Mouse (Mus musculus): ENCODE measurements around the gene Snrnp200. TPM values are rescaled to one million over a fixed set of nuclear protein-coding genes. Genes with fewer than 3 reads are reported as not detected.
"Not testable (repeated sequence)": the region's sequence is repeated elsewhere in the genome, so short reads cannot be mapped to it uniquely, and the experiment has no call there.

Gene Snrnp200
- 95.9 and 100 TPM in 2 replicates for polyA plus RNA-seq (2016; fragmentation: Nextera tagmentation; extraction: Ambion mirVana)

DNA sequence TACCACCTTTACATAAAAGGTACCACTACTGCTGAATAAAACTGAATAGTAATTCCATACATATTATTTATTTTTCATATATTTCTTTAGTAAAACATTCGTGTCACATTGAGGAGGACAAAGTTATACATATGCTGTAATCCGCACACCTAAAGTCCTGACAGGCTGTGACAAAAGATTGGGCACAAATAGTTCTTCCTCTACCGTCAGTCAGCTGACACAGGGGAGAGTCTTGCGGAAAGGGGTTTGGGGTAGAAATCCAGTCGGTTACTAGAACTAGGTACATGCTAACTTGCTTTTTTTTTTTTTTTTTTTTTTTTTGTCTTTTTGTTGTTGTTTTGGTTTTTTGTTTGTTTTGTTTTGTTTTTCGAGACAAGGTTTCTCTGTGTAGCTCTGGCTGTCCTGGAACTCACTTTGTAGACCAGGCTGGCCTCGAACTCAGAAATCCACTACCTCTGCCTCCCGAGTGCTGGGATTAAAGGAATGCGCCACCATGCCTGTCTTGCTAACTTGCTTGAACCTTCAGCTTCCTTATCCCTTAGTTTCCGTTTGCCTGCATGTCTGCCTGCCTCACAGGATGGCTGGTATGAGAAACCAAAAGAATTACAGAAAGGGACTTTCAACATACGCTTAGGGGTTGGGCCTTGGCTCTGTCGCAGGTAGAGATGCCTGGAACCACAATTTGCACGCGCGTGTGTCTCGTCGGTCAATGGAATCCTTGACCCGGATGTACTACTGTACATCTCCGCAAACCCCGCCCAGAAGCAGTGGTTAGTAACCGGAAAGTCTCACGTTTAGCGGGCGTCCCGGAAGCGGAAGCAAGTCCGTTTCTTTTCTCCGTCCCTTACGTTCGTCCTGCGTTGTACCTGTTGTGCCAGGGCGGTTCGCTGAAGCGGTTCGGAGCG lies at the start of gene Snrnp200, which contains the start of gene 1810024B03Rik:
Snrnp200 (plus strand) TSS at position 840 of the 905 bp plus-strand sequence.
1810024B03Rik (minus strand) TSS at position 734 of the 905 bp plus-strand sequence.
- H3K9ac ChIP-seq: peak within 1 kb of the TSS; percentile 83
- H3K27ac ChIP-seq: peak within 1 kb of the TSS; percentile 69
- WGBS: 13% methylated on average over 36 of the region's 36 CpGs
- peak within 1 kb of the TSS; percentile 85 for H3K4me2 ChIP-seq
- ATAC-seq (ENCODE audit: low FRiP score): peak; percentile 98
- peaks cover 21% of the 10 kb centered on the region for H3K4me1 ChIP-seq
- H3K27me3 ChIP-seq: no peaks in the 10 kb centered on the region
- peaks cover 30% of the 10 kb centered on the region for H3K36me3 ChIP-seq (replicated peaks)
- peak within 1 kb of the TSS; percentile 90 for H3K4me3 ChIP-seq (replicated peaks)
- no peaks in the 10 kb centered on the region for H3K9me3 ChIP-seq

DNA sequence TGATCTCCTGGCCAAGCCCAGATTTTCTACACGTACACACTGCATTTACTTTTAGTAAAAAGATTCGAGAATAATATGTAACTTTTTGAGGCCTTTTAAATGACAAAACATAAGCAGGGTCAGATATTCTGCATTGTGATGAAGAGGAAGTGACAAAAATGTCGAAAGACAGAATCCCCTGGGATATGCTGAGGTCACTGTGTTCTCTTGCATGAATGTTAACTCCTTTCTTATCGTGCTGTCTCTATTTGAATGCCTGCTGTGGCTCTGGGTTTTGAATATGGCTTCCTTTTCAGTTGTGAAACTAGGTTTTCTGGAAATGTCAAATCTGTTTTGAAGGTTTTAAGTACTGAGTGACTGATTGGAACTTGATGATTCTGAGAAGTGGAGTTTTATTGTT lies 42.5 kb upstream of the Snrnp200 start:
- no peak overlapping the region for H3K4me2 ChIP-seq
- peaks cover 4% of the 10 kb centered on the region; the same call in 1 of the 2 replicates for H3K27me3 ChIP-seq
- H3K4me3 ChIP-seq (replicated peaks): no peak overlapping the region
- no peak overlapping the region for H3K27ac ChIP-seq
- WGBS: 73% methylated on average over 4 of the region's 4 CpGs
- H3K4me1 ChIP-seq: no peaks in the 10 kb centered on the region
- H3K9me3 ChIP-seq: no peaks in the 10 kb centered on the region
- no peak overlapping the region for H3K9ac ChIP-seq
- no peak for ATAC-seq (ENCODE audit: low FRiP score)
- no peaks in the 10 kb centered on the region for H3K36me3 ChIP-seq (replicated peaks)

DNA sequence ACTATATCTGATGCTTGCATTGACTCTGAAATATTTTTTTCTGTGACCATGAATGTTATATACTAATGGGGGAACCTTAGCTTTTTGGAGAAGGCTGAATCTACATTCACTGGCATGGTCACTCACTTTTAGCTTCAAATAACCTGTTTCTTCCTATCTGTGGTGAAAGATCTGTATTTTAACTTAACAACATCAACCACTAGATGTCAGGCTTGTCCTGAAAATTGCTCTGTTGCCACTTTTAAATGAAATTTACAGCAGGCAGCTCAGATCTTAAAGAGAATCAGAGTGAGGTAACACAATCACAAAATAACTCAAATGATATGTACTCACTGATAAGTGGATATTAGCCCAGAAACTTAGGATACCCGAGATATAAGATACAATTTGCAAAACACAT lies 41.9 kb upstream of the Snrnp200 start:
- H3K9me3 ChIP-seq; ATAC-seq (ENCODE audit: low FRiP score): not testable (repeated sequence)

DNA sequence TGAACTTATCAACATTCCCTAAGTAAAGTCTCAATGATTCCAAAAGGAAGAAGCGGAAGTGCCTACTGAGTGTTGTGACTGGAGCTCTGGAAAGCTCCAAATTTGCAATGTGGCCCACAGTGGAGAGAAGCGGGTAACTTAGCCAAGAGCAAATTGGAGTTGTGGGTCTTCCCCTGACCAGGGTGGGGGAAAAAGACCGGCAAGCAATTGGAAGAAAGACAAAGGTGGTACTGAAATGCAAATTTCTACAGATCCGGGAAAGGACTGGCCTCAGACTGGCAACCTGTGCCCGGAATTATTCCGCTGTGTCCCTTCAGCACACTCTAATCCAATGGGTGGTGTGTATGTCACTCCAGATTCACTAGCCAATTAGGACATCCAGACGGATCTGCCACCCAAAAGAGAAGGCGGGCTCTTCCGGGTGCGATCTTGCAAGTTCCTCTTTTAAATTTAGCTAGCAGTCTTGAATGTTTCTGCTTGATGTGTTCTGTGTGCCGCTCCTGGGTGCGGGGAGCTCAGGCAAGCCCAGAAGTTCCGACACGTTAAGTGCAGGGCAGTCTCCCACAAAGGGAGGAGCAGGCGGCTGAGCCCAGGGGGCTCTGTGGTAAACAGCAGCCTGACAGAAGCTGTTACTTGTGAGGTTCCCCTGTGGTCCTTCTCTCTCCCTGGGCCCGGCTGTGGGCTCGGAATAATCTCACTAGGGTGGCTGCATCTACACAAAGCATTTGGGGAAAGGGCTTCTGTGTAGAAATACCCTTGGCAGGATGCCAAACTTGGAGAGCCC lies 25.4 kb upstream of the Snrnp200 start:
- WGBS: 1% methylated on average over 17 of the region's 17 CpGs
- Histone ChIP-seq H3K9ac (peak overlapping the region; percentile 72), H3K4me3 (replicated peaks) (peak overlapping the region; percentile 51), H3K27ac (peak overlapping the region; percentile 95), H3K27me3 (peaks cover 18% of the 10 kb centered on the region; the same call in 1 of the 2 replicates), H3K4me1 (peaks cover 8% of the 10 kb centered on the region), H3K4me2 (peak overlapping the region; percentile 68), H3K36me3 (replicated peaks) (no peaks in the 10 kb centered on the region), H3K9me3 (no peaks in the 10 kb centered on the region)
- peak; percentile 100 for ATAC-seq (ENCODE audit: low FRiP score)

More for the DNA sequence above, 41.9 kb upstream of the Snrnp200 start:
- not testable (repeated sequence) for H3K4me2 ChIP-seq; H3K4me1 ChIP-seq; H3K27me3 ChIP-seq; H3K27ac ChIP-seq; H3K36me3 ChIP-seq (replicated peaks); H3K9ac ChIP-seq; H3K4me3 ChIP-seq (replicated peaks)
- 8% methylated on average over 1 of the region's 1 CpGs for WGBS

DNA sequence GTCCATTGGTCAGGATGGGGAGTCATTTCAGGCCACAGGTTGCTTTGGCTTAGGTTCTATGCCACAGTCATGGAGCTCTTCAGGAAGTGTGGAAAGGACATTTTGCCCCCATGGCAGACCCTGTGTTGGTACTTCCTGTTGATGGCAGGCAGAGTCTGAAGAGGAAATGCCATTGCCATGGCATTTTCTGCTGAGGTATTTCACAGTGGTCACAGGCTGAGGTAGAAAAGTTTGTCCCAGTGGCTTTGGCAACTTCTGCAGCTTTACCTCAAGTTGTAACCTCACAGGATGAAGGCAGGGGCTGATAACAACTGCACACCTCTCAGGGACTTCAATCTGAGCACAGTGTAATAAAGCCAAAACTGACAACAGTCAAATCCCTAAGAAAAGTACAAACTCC lies 18.6 kb upstream of the Snrnp200 start:
- no peak overlapping the region for H3K4me3 ChIP-seq (replicated peaks)
- no peaks in the 10 kb centered on the region for H3K36me3 ChIP-seq (replicated peaks)
- H3K9ac ChIP-seq: no peak overlapping the region
- H3K9me3 ChIP-seq: no peaks in the 10 kb centered on the region
- no peak for ATAC-seq (ENCODE audit: low FRiP score)
- no peaks in the 10 kb centered on the region for H3K4me1 ChIP-seq
- no peak overlapping the region for H3K27ac ChIP-seq
- no peak overlapping the region for H3K4me2 ChIP-seq
- peaks cover 20% of the 10 kb centered on the region; the same call in 1 of the 2 replicates for H3K27me3 ChIP-seq

DNA sequence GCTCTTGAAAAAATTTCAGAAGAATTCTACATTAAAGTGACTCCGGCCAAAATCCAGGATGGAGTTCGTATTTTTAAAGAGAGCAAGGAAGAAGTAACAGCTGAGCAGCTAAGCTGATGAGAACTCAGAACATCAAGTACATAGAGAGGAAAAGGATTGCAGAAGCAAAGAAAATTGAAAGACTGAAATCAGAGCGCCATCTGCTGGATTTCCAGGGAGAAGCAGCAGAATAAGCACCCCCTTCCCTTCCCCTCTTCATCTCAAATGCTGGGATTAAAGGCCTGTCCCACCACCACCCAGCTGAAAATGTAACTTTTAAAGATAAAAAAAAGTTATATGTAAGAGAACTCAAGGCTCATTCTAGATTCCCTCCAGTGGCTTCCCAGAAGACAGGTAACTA lies 3.3 kb upstream of the Snrnp200 start:
- no peaks in the 10 kb centered on the region for H3K9me3 ChIP-seq
- H3K9ac ChIP-seq: no peak overlapping the region
- no peak overlapping the region for H3K27ac ChIP-seq
- no peak overlapping the region for H3K4me2 ChIP-seq
- no peak overlapping the region for H3K4me3 ChIP-seq (replicated peaks)
- H3K36me3 ChIP-seq (replicated peaks): peaks cover 18% of the 10 kb centered on the region
- peaks cover 19% of the 10 kb centered on the region for H3K4me1 ChIP-seq
- no peak for ATAC-seq (ENCODE audit: low FRiP score)
- no peaks in the 10 kb centered on the region for H3K27me3 ChIP-seq
- WGBS: 33% methylated on average over 3 of the region's 3 CpGs

DNA sequence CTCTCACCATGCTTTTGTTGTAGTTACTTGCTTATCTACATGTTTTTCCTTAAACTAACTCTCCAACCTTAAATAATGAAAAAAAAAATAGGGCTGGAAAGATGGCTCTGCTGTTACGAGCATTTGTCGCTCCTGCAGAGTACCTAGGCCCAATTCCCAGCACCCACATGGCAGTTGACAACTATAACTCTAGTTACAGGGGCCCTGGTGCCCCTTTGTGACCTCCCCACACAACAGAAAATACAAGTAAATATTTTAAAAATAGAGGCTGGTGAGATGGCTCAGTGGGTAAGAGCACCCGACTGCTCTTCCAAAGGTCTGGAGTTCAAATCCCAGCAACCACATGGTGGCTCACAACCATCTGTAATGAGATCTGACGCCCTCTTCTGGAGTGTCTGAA lies 2.2 kb upstream of the Snrnp200 start:
- not testable (repeated sequence) for H3K4me3 ChIP-seq (replicated peaks); H3K9ac ChIP-seq; H3K27me3 ChIP-seq; H3K27ac ChIP-seq; H3K4me2 ChIP-seq; H3K9me3 ChIP-seq; ATAC-seq (ENCODE audit: low FRiP score)
- H3K4me1 ChIP-seq: peaks cover 21% of the 10 kb centered on the region
- WGBS: 87% methylated on average over 4 of the region's 4 CpGs
- peaks cover 18% of the 10 kb centered on the region for H3K36me3 ChIP-seq (replicated peaks)

DNA sequence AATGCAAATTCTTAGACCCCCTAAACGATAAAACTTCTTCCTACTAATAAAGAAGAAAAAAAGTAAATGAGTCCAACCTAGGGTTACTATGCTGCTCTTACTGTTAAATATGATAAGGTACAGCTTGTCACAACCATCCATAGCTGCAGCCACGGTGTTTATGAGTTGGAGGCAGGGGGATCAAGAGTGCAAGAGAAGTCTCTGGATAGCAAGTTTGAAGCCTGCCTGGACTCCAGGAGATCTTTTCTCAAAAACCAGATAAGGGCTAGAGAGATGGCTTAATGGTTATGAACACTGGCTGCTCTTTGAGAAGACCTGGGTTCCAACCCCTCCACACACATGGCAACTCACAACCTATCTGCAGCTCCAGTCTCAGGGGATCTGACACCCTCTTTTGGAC lies 1.3 kb upstream of the Snrnp200 start:
- no peak for ATAC-seq (ENCODE audit: low FRiP score)
- 96% methylated on average over 2 of the region's 2 CpGs for WGBS

DNA sequence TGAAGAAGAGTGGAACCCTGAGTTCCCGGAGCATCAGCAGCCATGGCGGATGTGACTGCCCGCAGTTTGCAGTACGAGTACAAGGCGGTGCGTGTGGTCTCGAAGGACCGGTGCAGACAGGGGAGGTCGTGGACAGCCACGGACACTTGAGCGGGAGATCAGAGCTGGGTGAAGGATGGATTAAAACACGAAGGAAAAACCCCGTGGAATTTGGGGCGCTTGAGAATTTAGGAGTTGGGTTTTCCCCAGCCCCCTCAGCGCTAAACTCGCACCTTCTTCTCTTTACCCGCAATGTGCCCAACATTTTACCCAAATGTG lies 225 bp downstream of the Snrnp200 start:
- under 1% methylated on average over 17 of the region's 17 CpGs for WGBS
- H3K4me3 ChIP-seq (replicated peaks): peak overlapping the region; percentile 90
- H3K36me3 ChIP-seq (replicated peaks): peaks cover 34% of the 10 kb centered on the region
- peak overlapping the region; percentile 69 for H3K27ac ChIP-seq
- no peaks in the 10 kb centered on the region for H3K9me3 ChIP-seq
- peak overlapping the region; percentile 83 for H3K9ac ChIP-seq
- no peaks in the 10 kb centered on the region for H3K27me3 ChIP-seq
- no peak; the same call in 1 of the 2 replicates for ATAC-seq (ENCODE audit: low FRiP score)
- H3K4me2 ChIP-seq: peak overlapping the region; percentile 85
- H3K4me1 ChIP-seq: peaks cover 21% of the 10 kb centered on the region

More for the DNA sequence above, 1.3 kb upstream of the Snrnp200 start:
- Histone ChIP-seq H3K4me2 (no peak overlapping the region), H3K4me1 (peaks cover 21% of the 10 kb centered on the region), H3K36me3 (replicated peaks) (peaks cover 25% of the 10 kb centered on the region), H3K27me3 (no peaks in the 10 kb centered on the region), H3K27ac (no peak overlapping the region), H3K4me3 (replicated peaks) (no peak overlapping the region), H3K9me3 (no peaks in the 10 kb centered on the region), H3K9ac (no peak overlapping the region)

DNA sequence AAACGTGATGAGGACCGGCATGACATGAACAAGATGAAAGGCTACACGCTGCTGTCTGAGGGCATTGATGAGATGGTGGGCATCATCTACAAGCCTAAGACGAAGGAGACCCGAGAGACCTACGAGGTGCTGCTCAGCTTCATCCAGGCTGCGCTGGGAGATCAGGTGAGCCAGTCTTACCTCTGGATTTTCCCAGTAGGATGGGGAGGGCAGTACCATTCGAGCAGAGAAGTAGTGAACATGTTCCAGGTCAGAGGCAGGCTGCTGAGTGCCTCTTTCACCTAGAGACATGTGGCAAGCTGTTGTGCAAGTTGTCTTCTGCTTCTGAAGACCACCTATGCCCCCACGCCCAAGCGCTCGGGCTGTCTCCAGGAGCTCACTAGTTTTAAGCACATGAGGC lies 2.5 kb downstream of the Snrnp200 start:
- ATAC-seq (ENCODE audit: low FRiP score): no peak
- Histone ChIP-seq H3K36me3 (replicated peaks) (peaks cover 54% of the 10 kb centered on the region), H3K9ac (no peak overlapping the region), H3K27ac (no peak overlapping the region), H3K4me1 (peaks cover 21% of the 10 kb centered on the region), H3K4me2 (no peak overlapping the region), H3K9me3 (no peaks in the 10 kb centered on the region), H3K4me3 (replicated peaks) (no peak overlapping the region), H3K27me3 (no peaks in the 10 kb centered on the region)
- WGBS: 94% methylated on average over 11 of the region's 11 CpGs

DNA sequence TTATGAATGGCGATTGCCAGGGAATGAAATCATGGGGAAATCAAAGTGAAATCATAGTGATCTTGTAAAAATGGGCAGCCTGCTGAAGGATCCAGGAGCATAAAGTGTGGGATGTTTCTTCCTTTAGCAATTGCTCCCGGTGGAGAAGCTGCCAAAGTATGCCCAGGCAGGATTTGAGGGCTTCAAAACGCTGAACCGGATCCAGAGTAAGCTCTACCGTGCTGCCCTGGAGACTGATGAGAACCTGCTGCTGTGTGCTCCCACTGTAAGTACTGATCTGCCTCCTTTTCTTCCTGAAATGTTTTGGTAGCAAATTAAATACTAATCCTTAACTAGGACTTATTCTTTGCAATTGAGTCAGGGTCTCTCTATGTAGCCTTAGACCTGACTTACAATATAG lies 9.6 kb downstream of the Snrnp200 start:
- Histone ChIP-seq H3K27ac (no peak overlapping the region), H3K4me3 (replicated peaks) (no peak overlapping the region), H3K4me1 (no peaks in the 10 kb centered on the region), H3K9ac (no peak overlapping the region), H3K27me3 (no peaks in the 10 kb centered on the region), H3K9me3 (no peaks in the 10 kb centered on the region), H3K36me3 (replicated peaks) (peaks cover 97% of the 10 kb centered on the region), H3K4me2 (no peak overlapping the region)
- ATAC-seq (ENCODE audit: low FRiP score): no peak
- WGBS: 97% methylated on average over 5 of the region's 5 CpGs

DNA sequence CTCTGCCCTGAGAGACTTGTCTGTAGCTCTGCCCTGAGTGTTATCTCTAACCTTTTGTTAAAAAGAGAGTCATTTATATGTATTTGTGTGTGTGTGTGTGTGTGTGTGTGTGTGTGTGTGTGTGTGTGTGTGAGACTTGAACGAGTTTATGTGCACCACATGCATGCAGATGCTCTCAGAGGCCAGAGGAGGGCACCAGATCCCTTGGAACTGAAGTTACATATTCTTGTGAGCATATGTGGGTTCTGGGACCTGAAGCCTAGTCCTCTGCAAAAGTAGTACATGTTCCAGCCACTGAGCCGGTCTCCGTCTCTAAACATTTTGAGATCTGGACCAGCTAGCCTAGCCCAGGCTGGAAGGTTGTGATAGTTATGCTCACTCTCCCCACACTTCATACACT lies 17.1 kb downstream of the Snrnp200 start:
- H3K4me2 ChIP-seq: no peak overlapping the region
- H3K27me3 ChIP-seq: no peaks in the 10 kb centered on the region
- no peaks in the 10 kb centered on the region for H3K9me3 ChIP-seq
- peaks cover 94% of the 10 kb centered on the region for H3K36me3 ChIP-seq (replicated peaks)
- no peak for ATAC-seq (ENCODE audit: low FRiP score)
- no peak overlapping the region for H3K9ac ChIP-seq
- no peak overlapping the region for H3K27ac ChIP-seq
- H3K4me1 ChIP-seq: no peaks in the 10 kb centered on the region
- H3K4me3 ChIP-seq (replicated peaks): no peak overlapping the region
- 97% methylated on average over 3 of the region's 3 CpGs for WGBS

Data from forebrain, embryonic 12.5 days (tissue).